Mouse (Mus musculus) heart, embryonic 15.5 days (tissue): ENCODE measurements at regions not wholly inside any gene's neighbourhood (a gene's known extent, or its start where the extent isn't known, plus 50 kb on each side); places are given as distances from the start of the nearest gene placed in this dataset.
A peak's percentile ranks its signal among the peaks of the same experiment; 100 is the strongest.

Experiments used
- ATAC-seq: fragments of 200-750 bp; cut with Nextera tagmentation; replicated peaks from 2 replicates; pipeline ENCODE4 v1.8.0; 2017; ENCODE audit warnings: low read depth, moderate TSS enrichment; ENCODE audit not compliant: insufficient number of reproducible peaks, insufficient read depth, low FRiP score
- H3K27ac ChIP-seq: fragments of 300-500 bp; sonication (generic); 2 replicates; pipeline ENCODE4 v1.5.1; 2015; ENCODE audit warnings: mild to moderate bottlenecking, inconsistent platforms
- H3K27me3 ChIP-seq: fragments of 300-500 bp; sonication (generic); 2 replicates; pipeline ENCODE4 v1.6.1; 2015; ENCODE audit warnings: inconsistent platforms
- H3K36me3 ChIP-seq: fragments of 300-500 bp; sonication (generic); 2 replicates; pipeline ENCODE4 v1.6.1; 2015; ENCODE audit warnings: mild to moderate bottlenecking, inconsistent platforms
- H3K4me1 ChIP-seq: fragments of 300-500 bp; sonication (generic); replicated peaks from 2 replicates; pipeline ENCODE4 v1.6.1; 2015; ENCODE audit warnings: inconsistent platforms
- H3K4me2 ChIP-seq: fragments of 300-500 bp; sonication (generic); 2 replicates; pipeline ENCODE4 v1.6.1; 2015; ENCODE audit warnings: inconsistent platforms, mild to moderate bottlenecking, moderate library complexity
- H3K4me3 ChIP-seq: fragments of 300-500 bp; sonication (generic); 2 replicates; pipeline ENCODE4 v1.5.1; 2015; ENCODE audit warnings: mild to moderate bottlenecking, inconsistent platforms
- H3K9ac ChIP-seq: fragments of 300-500 bp; sonication (generic); 2 replicates; pipeline ENCODE4 v1.6.1; 2015; ENCODE audit warnings: mild to moderate bottlenecking, inconsistent platforms
- H3K9me3 ChIP-seq: fragments of 300-500 bp; sonication (generic); replicated peaks from 2 replicates; pipeline ENCODE4 v1.6.1; 2016; ENCODE audit warnings: inconsistent platforms
- WGBS: fragments of 180-500 bp; shearing (Covaris S2); methylation state at CpG from one replicate; pipeline ENCODE4 v1.1.7; 2015; ENCODE audit warnings: mixed read lengths; 5-methylcytosine and 5-hydroxymethylcytosine counted together

DNA sequence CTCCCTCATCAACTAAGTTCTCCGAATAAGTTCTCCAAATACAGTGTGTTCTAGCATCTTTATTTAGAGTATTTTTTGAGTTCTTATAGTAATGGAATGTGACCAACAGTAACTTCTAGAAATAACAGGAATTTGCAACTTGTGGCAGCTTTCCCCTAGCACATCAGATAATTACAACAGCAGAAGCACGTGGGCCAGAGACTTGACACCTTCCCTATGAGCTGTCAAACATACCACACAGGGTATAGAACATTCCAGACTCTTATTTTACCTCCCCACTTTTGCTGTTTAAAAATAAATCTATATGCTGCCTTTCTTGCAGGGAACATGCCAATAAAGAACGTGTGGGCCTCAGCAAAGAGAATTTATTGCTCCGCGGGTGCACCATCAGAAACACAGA is 77.4 kb upstream of the Commd8 start:
- H3K4me2 ChIP-seq: no peak overlapping the region
- H3K27me3 ChIP-seq: no peaks in the 10 kb centered on the region
- no peaks in the 10 kb centered on the region for H3K4me1 ChIP-seq
- no peak overlapping the region for H3K4me3 ChIP-seq
- ATAC-seq: no peak
- no peaks in the 10 kb centered on the region for H3K9me3 ChIP-seq
- H3K27ac ChIP-seq: no peak overlapping the region
- 77% methylated on average over 5 of the region's 5 CpGs for WGBS
- no peak overlapping the region for H3K9ac ChIP-seq
- H3K36me3 ChIP-seq: peaks cover 13% of the 10 kb centered on the region; the same call in 1 of the 2 replicates

DNA sequence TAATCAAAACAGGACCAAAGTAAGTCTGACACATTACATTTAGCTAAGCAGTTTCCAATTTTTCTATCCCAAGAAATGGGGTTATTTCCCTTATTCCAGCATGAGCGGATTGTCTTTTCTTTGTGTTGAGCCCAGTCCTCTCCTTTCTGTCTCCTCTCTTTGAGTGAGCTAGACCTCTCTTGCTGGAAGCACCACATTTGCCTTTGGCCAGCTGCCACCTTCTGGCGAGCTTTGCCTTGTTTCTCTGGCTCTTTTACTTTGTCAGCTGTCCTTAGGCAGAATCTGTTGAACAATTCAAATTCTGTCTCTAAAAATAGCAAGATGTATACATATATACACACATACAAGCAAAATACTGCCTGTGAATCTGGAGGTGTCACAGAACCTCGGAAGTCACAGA is 76.1 kb upstream of the Commd8 start:
- Histone ChIP-seq H3K27me3 (no peaks in the 10 kb centered on the region), H3K4me2 (no peak overlapping the region), H3K9me3 (no peaks in the 10 kb centered on the region), H3K4me1 (no peaks in the 10 kb centered on the region), H3K9ac (no peak overlapping the region), H3K27ac (no peak overlapping the region), H3K4me3 (no peak overlapping the region), H3K36me3 (peaks cover 13% of the 10 kb centered on the region; the same call in 1 of the 2 replicates)
- 57% methylated on average over 3 of the region's 3 CpGs for WGBS
- no peak for ATAC-seq

DNA sequence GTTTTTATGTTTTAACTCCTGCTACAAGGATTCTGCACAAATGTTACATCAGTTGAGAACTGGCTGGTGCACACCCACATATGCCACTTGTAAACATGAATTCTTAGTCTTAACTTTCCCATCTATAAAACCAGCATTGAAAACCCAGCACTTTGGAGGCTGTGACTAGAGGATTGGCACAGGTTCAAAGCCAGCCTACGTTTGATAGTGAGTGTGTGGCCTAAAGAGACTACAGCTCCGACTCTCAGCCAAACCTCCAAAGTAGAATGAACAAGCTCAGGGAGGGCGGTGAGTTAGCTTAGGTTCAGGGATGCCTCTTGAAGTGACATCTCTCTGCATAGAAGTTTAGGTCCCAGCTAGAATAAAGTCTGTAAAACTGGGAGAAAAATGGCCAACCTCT is 75.0 kb upstream of the Commd8 start:
- Histone ChIP-seq H3K27me3 (no peaks in the 10 kb centered on the region), H3K36me3 (peaks cover 10% of the 10 kb centered on the region; the same call in 1 of the 2 replicates), H3K4me2 (no peak overlapping the region), H3K27ac (no peak overlapping the region), H3K4me1 (no peaks in the 10 kb centered on the region), H3K9me3 (no peaks in the 10 kb centered on the region), H3K4me3 (no peak overlapping the region), H3K9ac (no peak overlapping the region)
- ATAC-seq: no peak
- WGBS: 54% methylated on average over 3 of the region's 3 CpGs

DNA sequence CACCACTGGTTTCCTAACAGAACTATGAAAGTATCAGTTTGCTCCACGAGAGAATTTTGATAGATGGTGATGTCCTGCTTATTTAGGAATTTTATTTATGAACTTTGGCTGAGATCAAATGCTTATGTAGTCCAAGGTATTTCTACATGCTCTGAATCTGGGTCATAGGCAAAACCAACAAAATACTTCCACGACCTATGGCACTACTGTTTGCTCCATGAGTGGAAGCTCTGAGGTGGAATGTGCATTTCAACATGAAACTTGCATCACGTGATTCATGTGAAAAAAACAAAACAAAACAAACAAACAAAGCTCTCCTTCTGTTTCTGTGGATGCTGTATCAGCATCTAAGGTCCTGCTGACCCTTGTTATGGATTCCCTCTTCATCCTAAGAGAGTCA is 73.5 kb upstream of the Commd8 start:
- no peaks in the 10 kb centered on the region for H3K9me3 ChIP-seq
- no peak overlapping the region for H3K4me2 ChIP-seq
- no peaks in the 10 kb centered on the region for H3K4me1 ChIP-seq
- WGBS: 87% methylated on average over 3 of the region's 3 CpGs
- ATAC-seq: no peak
- H3K4me3 ChIP-seq: no peak overlapping the region
- no peak overlapping the region for H3K27ac ChIP-seq
- H3K9ac ChIP-seq: no peak overlapping the region
- H3K27me3 ChIP-seq: no peaks in the 10 kb centered on the region
- H3K36me3 ChIP-seq: 0 out of 2 replicates have a peak, but pooled peaks cover 6% of the 10 kb centered on the region

DNA sequence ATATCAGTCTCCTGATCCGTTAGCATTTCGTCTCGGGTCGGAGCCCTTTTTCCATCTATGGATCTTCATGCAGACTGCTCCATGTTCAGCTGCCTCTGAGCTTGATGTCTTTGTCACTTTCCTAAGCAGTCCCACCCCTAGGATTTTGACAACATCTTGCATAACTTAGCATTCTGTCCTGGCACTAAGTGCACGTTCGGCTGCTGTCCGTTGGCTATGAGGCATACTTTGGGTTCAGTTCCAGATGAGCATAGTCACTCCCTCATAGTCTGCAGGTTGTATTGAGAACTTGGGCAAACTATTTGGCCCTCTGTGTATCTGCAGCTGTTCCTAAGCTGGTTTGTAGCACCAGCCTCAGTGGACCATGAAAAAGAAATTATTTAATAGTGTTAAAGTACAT is 72.3 kb upstream of the Commd8 start:
- Histone ChIP-seq H3K4me3 (no peak overlapping the region), H3K4me1 (no peaks in the 10 kb centered on the region), H3K9ac (no peak overlapping the region), H3K36me3 (peaks cover 6% of the 10 kb centered on the region; the same call in 1 of the 2 replicates), H3K27me3 (no peaks in the 10 kb centered on the region), H3K27ac (no peak overlapping the region), H3K4me2 (no peak overlapping the region), H3K9me3 (no peaks in the 10 kb centered on the region)
- WGBS: 88% methylated on average over 7 of the region's 7 CpGs
- no peak for ATAC-seq

DNA sequence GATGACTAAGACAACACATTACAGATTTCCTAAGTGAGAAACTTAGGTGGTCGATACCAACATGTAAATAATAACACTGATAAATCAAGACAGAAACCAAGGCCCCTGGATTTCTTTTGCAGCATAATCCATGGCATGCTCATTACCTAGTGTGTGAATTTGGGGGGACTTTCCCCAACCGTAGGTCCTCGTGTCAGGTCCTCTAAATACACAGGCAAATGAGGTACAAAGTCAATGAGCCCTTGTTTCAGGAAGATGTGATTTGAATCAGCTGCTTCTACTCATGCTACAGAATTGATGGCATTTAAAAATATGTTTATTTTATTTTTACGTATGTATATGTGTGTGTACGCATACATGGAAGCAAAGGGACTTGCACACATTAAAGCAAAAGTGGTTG is 59.0 kb upstream of the Commd8 start:
- no peak for ATAC-seq
- H3K27ac ChIP-seq: no peak overlapping the region
- no peaks in the 10 kb centered on the region for H3K27me3 ChIP-seq
- WGBS: 87% methylated on average over 5 of the region's 5 CpGs
- H3K4me1 ChIP-seq: peaks cover 8% of the 10 kb centered on the region
- no peak overlapping the region for H3K9ac ChIP-seq
- H3K36me3 ChIP-seq: no peaks in the 10 kb centered on the region
- no peaks in the 10 kb centered on the region for H3K9me3 ChIP-seq
- no peak overlapping the region for H3K4me2 ChIP-seq
- H3K4me3 ChIP-seq: no peak overlapping the region

DNA sequence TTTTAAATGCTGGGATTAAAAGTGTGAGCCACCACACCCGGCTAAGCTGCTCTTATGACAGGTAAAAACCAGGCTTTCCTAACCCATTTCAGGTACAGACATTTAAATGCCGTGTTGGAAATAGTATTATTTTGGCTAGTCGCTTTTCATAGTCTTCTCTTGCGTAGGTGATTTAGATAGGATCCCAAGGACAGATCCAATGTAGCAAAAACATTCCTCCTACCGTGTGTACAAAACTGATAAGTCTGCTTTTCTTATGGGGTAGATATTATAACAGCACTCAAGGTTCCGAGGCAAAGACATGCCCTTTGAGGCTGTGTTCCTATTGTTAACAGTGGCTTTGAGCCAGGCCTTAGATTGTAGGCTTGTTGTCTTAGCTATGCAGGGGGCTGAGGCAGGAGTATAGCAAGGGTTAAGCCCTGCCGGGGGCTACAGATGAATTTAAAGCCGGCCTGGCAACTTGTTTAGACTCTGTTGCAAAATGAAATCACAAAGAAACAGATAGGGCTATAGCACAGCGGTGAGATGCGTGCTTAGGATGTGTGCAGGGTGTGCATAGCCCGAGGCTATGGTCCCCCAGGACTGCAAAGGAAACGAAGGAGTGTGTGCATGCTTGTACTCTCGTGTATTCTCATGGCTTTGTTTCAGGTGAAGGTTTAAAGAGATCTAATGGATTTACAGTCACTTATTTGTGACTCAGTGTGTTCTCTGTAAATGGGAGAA is 57.7 kb upstream of the Commd8 start:
- ATAC-seq: no peak
- H3K36me3 ChIP-seq: no peaks in the 10 kb centered on the region
- no peaks in the 10 kb centered on the region for H3K9me3 ChIP-seq
- WGBS: 67% methylated on average over 13 of the region's 13 CpGs
- no peak overlapping the region for H3K27ac ChIP-seq
- no peaks in the 10 kb centered on the region for H3K27me3 ChIP-seq
- peaks cover 8% of the 10 kb centered on the region for H3K4me1 ChIP-seq
- H3K4me2 ChIP-seq: no peak overlapping the region
- no peak overlapping the region for H3K4me3 ChIP-seq
- H3K9ac ChIP-seq: no peak overlapping the region

DNA sequence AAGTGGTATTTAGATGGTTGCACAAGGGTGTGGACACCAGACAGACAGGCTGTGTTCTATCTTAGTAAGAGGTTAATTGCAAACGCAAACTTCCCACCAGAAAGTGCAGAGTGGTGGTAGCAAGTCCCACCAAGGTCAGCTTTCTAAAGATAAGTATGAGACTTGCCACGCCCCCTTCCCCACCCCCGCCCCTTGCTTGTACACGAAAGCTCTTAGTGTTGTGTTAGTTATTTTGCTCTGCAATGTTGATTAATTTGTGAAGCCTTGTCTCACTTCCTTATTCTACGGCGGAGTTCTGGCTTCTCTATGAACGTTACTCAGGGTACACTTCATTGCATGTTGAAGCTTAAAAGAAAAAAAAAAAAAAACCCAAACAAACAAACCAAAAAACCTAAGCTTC is 57.1 kb upstream of the Commd8 start:
- no peak overlapping the region for H3K4me3 ChIP-seq
- no peaks in the 10 kb centered on the region for H3K36me3 ChIP-seq
- peak overlapping the region; percentile 1; the same call in 1 of the 2 replicates for H3K4me2 ChIP-seq
- no peaks in the 10 kb centered on the region for H3K9me3 ChIP-seq
- no peak for ATAC-seq
- WGBS: 28% methylated on average over 7 of the region's 7 CpGs
- no peaks in the 10 kb centered on the region for H3K27me3 ChIP-seq
- H3K27ac ChIP-seq: no peak overlapping the region
- H3K9ac ChIP-seq: no peak overlapping the region
- peaks cover 8% of the 10 kb centered on the region for H3K4me1 ChIP-seq

DNA sequence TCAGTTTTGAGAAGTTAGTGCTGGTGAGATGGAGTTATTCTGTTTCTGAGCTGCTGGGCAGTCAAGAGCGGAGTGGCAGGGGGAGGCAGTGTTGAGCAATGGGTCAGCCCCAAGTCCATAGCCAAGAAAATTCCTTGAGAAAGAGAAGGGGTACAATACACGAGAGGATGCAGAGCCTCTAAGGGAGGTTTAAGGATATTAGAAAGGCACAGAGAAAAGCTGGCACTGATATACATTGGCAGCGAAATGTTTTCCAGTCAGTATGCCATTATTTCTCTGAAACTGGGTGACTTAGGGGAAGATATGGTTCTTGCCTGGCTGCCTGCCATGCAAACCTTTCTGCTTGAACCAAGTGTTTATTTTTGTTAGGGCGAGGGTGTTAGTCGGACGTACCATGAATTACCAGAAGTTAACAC is 56.6 kb upstream of the Commd8 start:
- H3K27ac ChIP-seq: no peak overlapping the region
- no peaks in the 10 kb centered on the region for H3K36me3 ChIP-seq
- no peak overlapping the region for H3K9ac ChIP-seq

DNA sequence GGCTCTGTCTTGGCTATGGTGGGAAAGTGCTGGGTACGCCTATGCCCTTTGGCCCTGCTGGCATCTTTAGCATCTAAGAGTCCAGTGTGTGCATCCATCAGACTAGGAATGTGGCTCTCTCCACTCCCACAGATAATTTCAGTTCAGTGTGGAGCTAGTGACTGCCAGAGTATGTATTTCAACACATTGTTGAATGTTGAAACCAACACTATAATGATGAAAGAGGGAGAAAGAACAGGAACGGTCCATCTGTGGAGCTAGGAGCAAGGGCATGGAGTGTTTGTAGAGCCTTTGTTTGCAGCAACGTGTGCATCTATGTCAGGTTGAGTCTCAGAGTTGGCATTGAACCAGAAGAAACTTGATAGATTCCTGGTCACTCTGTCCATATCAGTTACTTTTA is 54.9 kb upstream of the Commd8 start:
- Histone ChIP-seq H3K27me3 (no peaks in the 10 kb centered on the region), H3K36me3 (no peaks in the 10 kb centered on the region), H3K4me1 (peaks cover 13% of the 10 kb centered on the region), H3K4me3 (no peak overlapping the region), H3K4me2 (no peak overlapping the region), H3K9me3 (no peaks in the 10 kb centered on the region), H3K9ac (no peak overlapping the region), H3K27ac (no peak overlapping the region)
- 65% methylated on average over 3 of the region's 3 CpGs for WGBS
- ATAC-seq: no peak

More for the DNA sequence above, 56.6 kb upstream of the Commd8 start:
- no peak overlapping the region for H3K4me3 ChIP-seq
- no peak for ATAC-seq
- H3K9me3 ChIP-seq: no peaks in the 10 kb centered on the region
- WGBS: 25% methylated on average over 6 of the region's 6 CpGs
- no peaks in the 10 kb centered on the region for H3K27me3 ChIP-seq
- peaks cover 12% of the 10 kb centered on the region for H3K4me1 ChIP-seq
- peak overlapping the region; percentile 1; the same call in 1 of the 2 replicates for H3K4me2 ChIP-seq

DNA sequence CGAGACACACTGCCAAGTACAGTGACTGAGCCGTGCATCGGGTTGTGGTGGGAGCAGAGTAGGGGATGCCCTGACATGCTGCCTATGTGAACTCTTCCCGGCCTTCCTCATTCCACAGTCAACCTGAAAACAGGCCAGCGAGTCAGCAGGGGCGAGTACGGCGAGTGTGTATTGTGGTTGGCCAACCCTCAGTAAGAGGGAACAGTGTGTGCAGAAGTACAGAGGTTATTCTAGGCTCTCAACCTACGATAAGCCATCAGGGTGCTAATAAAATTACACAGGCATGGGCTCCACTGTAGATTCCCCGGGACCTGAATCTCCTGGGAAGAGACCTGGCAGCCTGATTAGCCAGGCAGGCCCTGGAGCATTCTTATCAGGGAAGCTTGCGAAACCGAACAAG is 51.7 kb upstream of the Commd8 start:
- peak; percentile 74 for ATAC-seq
- no peak overlapping the region for H3K27ac ChIP-seq
- 0 out of 2 replicates have a peak overlapping the region, but pooled peaks have one; percentile 6 for H3K4me2 ChIP-seq

DNA sequence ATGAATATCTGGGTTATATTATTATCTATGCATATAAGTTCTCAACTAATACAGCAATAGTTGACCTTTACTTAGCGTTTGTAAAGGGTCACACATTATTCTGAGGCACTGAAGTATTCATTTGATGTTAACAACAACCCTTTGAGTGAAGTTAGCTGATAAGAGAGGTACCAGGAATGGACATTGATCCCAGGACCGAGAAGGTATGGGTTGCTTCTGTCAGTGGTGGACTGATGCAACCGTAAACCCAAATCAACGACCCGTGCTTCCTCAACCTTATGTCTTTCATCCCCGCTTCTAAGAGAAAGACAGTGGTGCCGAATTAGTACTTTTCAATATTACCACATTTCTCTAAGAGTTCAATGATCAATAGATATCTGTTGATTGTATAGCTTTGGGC is 51.3 kb upstream of the Commd8 start:
- H3K9me3 ChIP-seq: no peaks in the 10 kb centered on the region
- WGBS: 82% methylated on average over 7 of the region's 7 CpGs
- H3K27ac ChIP-seq: no peak overlapping the region
- no peaks in the 10 kb centered on the region for H3K36me3 ChIP-seq
- peaks cover 5% of the 10 kb centered on the region for H3K4me1 ChIP-seq
- no peak for ATAC-seq
- 0 out of 2 replicates have a peak overlapping the region, but pooled peaks have one; percentile 6 for H3K4me2 ChIP-seq
- no peak overlapping the region for H3K4me3 ChIP-seq
- no peak overlapping the region for H3K9ac ChIP-seq
- no peaks in the 10 kb centered on the region for H3K27me3 ChIP-seq

More for the DNA sequence above, 51.7 kb upstream of the Commd8 start:
- 49% methylated on average over 12 of the region's 12 CpGs for WGBS
- H3K9ac ChIP-seq: no peak overlapping the region
- no peak overlapping the region for H3K4me3 ChIP-seq
- H3K4me1 ChIP-seq: peaks cover 10% of the 10 kb centered on the region
- H3K9me3 ChIP-seq: no peaks in the 10 kb centered on the region
- no peaks in the 10 kb centered on the region for H3K27me3 ChIP-seq
- H3K36me3 ChIP-seq: no peaks in the 10 kb centered on the region
